Mouse (Mus musculus) adrenal gland, adult 2 months (tissue): Measurements from ENCODE around the gene Tex10. TPM values are rescaled to one million over a fixed set of nuclear protein-coding genes. Genes with fewer than 3 reads are reported as not detected.
"Not testable (repeated sequence)": the region's sequence is repeated elsewhere in the genome, so short reads cannot be mapped to it uniquely, and the experiment has no call there.

ENCODE experiments used
- DNase-seq: peaks from one replicate; pipeline ENCODE4 v3.0.0; 2021
- polyA plus RNA-seq: library from polyadenylated mRNA; depleted of rRNA; stranded (reverse); fragments of >200 nt; gene quantifications from 2 replicates; pipeline ENCODE4 v1.2.3, GENCODE M21; 2012; rRNA removed
- total RNA-seq, 2 experiments: library from RNA; stranded (reverse); gene quantifications; 2 replicates each; pipeline ENCODE4 v1.2.3; 2021

Tex10 gene
- total and polyA plus RNA-seq, 3 experiments = 2.6 to 24.0 (median 16.9) TPM

DNA sequence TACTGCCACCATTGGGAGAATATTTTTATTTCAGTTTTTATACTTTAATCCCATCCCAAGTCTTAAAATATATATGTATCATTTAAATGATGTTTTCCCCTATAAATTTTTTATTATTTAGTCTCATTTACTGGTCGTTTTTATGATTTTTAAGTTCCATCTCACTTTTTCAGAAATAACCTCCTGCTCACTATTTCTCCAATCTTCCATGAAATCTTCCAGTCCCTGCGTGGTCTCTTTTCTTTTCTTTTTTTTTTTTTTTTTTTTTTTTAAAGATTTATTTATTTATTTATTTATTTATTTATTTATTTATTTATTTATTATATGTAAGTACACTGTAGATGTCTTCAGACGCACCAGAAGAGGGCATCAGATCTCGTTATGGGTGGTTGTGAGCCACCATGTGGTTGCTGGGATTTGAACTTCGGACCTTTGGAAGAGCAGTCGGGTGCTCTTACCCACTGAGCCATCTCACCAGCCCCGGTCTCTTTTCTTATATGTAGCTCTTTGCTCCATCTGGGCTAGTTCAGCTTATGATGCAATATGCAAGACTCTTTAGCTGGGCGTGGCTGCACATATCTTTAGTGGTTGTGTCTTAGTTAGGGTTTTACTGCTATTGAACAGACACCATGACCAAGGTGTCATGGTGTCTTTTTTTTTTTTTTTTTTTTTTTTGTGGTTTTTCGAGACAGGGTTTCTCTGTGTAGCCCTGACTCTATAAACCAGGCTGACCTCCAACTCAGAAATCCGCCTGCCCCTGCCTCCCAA is 67.4 kb downstream of the Tex10 start:
- DNase-seq = not testable (repeated sequence)

DNA sequence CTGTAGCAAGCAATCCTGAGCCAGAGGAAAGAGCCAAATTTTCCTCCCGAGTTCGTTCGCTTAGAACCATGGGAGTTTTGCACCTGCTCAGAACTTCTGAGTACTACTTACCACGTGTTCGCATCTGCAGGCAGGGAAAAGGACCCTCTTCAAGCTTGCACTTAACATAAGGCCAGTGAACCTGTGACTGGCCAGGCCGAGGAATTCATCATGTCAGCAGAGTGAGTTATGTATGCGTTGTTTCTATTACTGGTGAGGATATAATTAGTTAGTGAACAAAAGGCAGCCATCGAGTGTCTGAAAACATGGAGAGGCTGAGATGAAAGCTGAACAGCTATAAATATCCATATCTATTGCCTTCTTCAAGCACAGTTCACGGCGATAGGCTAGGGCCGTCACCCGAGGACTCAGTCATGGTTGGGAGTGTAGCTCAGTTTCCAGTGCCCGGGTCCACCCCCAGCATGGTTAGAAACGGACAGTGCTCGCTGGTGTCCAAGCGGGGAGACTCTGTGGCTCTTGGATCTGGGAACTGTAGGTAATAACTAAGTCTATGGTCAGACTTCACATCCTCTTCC is 70.1 kb downstream of the Tex10 start:
- DNase-seq = no peak

DNA sequence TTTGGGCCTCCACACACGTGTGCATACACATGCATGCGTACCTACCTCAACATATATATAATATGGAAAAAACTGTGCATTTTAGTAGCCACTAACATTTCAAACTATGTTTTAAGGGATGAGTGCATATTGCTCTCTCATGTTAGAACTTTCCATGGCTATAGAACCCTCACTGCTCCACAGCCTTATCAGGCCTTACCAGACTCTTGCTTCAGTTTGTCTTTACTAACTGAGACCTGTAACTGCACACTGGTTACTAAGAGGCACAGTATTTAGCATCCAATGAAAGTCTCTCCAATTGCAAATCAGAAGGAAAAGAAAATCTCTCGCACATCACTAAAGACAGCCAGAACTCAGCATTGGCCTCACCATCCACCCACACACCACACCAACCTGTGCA is 76.3 kb downstream of the Tex10 start:
- no peak for DNase-seq

DNA sequence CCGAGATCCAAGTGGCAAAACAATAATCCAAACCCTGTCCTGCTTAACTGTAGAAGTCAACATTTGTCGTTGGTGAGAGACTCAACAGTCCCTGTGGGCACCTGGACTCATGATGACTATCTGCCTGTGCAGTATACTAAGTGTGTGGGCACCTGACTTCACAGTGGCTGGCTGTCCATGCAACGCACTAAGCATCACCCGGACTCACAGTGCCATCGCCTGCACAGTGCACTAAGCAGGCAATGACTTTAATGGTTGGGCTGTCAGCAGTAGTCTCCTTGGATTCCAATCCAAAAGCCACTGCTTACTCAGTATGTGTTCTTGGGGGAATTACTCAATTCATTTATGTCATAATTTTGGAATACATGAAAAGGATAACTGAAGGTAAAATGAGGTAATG is 90.8 kb downstream of the Tex10 start:
- peak; percentile 52 for DNase-seq

DNA sequence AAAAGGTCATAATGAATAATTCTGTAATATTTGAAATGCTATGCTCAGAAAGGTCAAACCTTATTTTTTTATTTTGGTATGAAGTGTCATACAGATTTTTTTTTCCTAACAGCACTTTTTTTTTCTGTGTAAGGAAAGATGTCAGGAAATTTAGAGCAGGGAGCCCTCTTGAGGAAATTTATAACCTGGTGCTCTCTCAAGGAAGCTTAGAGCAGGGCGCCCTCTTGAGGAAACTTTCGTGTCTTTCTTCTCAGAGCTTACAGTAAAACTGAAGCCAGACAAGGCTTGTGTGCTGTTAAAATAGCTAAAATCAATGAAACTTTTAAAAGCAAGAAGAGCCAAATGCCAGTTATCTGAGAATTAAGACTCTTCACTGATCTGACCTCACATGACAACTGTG is 92.3 kb downstream of the Tex10 start:
- DNase-seq = peak; percentile 69

Other genes with a start within 250 kb of the Tex10 start
- gene Erp44, start 193.9 kb downstream of the Tex10 start, total RNA-seq = 10 to 100 TPM; 62.3 to 69.7 TPM
- gene Erp44, start 193.9 kb downstream of the Tex10 start, polyA plus RNA-seq = 17.9 and 26.5 TPM in 2 replicates
- gene Invs, start 193.7 kb downstream of the Tex10 start, total RNA-seq = 10 to 100 TPM; 11.2 to 13.8 TPM
- 1.9 and 3.4 TPM in 2 replicates for gene Invs, start 193.7 kb downstream of the Tex10 start, polyA plus RNA-seq
- 10 to 100 TPM; 14.4 to 22.8 TPM for gene Msantd3, start 66.5 kb upstream of the Tex10 start, total RNA-seq
- 1.8 and 2.5 TPM in 2 replicates for gene Msantd3, start 66.5 kb upstream of the Tex10 start, polyA plus RNA-seq
- gene Tmeff1, start 111.7 kb upstream of the Tex10 start, total RNA-seq = 10 to 100 TPM in 1 of 2 experiments, 1 to 10 TPM in 1; 9.8 to 16.2 TPM
- 2.4 and 10.8 TPM in 2 replicates for gene Tmeff1, start 111.7 kb upstream of the Tex10 start, polyA plus RNA-seq
- gene Cavin4, start 190.1 kb upstream of the Tex10 start, total RNA-seq = under 1 TPM; 0.26 to 0.28 TPM
- gene Cavin4, start 190.1 kb upstream of the Tex10 start, polyA plus RNA-seq = not detected in 2 replicates